Mouse (Mus musculus): ENCODE measurements around the gene Mecom. TPM values are rescaled to one million over a fixed set of nuclear protein-coding genes. Genes with fewer than 3 reads are reported as not detected.

The Mecom gene
- total and polyA plus RNA-seq, 3 experiments: not detected

- DNase-seq (ENCODE audit: extremely low read depth): peak; percentile 74
- Histone ChIP-seq H3K9ac (ENCODE audit: insufficient read depth, low read depth) (no peak overlapping the region), H3K36me3 (replicated peaks in 1 of 2; ENCODE audit: control insufficient read depth in 1 of 2, insufficient read depth in 1 of 2, low read length in 1 of 2) (no peaks in the 10 kb centered on the region), H3K4me2 (ENCODE audit: insufficient read depth, low read depth, poor library complexity, severe bottlenecking) (peak overlapping the region; percentile 50), H3K4me3 (replicated peaks in 1 of 3; ENCODE audit: low read depth in 2 of 3, low read length in 2 of 3, poor library complexity in 1 of 3) (no peak overlapping the region), H3K4me1 (ENCODE audit: control insufficient read depth in 1 of 2, insufficient read depth in 2 of 2) (peaks cover 0 to 32% of the 10 kb centered on the region in 2 experiments; a peak in 2 of 4 replicates), H3K79me2 (replicated peaks; ENCODE audit: control insufficient read depth, extremely low read depth, insufficient read depth, poor library complexity, severe bottlenecking) (no peaks in the 10 kb centered on the region), H3K27me3 (replicated peaks) (no peaks in the 10 kb centered on the region), H3K27ac (ENCODE audit: insufficient read depth, low read depth) (no peak overlapping the region), H3K9me3 (replicated peaks; ENCODE audit: low read length) (no peaks in the 10 kb centered on the region)
- dilution Hi-C loops (cut with MboI; ENCODE audit: extremely low pct_ligation_motif_present, extremely low pct_unique_long_range_greater_than_20kb, low sequenced_read_pairs): no loop called here
- in situ Hi-C loops (cut with MboI; ENCODE audit: low pct_ligation_motif_present, low pct_unique_long_range_greater_than_20kb, low sequenced_read_pairs): no loop called here
- TF ChIP-seq IRF4 (IDR thresholded peaks at IDR 0.05; ENCODE audit: low read depth, low read length) (peak; percentile 71), RAD21 (IDR thresholded peaks at IDR 0.05; ENCODE audit: low read depth, low read length) (no peak), EP300 (IDR thresholded peaks at IDR 0.05; ENCODE audit: low read length) (peak; percentile 82), SMC3 (IDR thresholded peaks at IDR 0.05; ENCODE audit: low read depth, low read length) (no peak)
Observed at GRCm38 (mm10) chr3:30414173-30414572, 133.6 kb downstream of the Mecom start.

- no peak for TF ChIP-seq POLR2A (IDR thresholded peaks at IDR 0.05; ENCODE audit: low read depth, low read length)
- TF ChIP-seq CTCF (conservative IDR thresholded peaks at IDR 0.05 in 1 of 2, IDR thresholded peaks at IDR 0.05 in 1 of 2; ENCODE audit: low read depth in 2 of 2, low read length in 2 of 2): no peak
- no peak for TF ChIP-seq USF2 (conservative IDR thresholded peaks at IDR 0.05; ENCODE audit: low read depth, low read length)
- in situ Hi-C loops (cut with MboI; ENCODE audit: low pct_ligation_motif_present, low pct_unique_long_range_greater_than_20kb, low sequenced_read_pairs) (no loop called here), dilution Hi-C loops (cut with MboI; ENCODE audit: extremely low pct_ligation_motif_present, extremely low pct_unique_long_range_greater_than_20kb, low sequenced_read_pairs) (no loop called here)
- no peak overlapping the region for H3K4me3 ChIP-seq (replicated peaks in 1 of 3; ENCODE audit: low read depth in 2 of 3, low read length in 2 of 3, poor library complexity in 1 of 3)
- H3K9me3 ChIP-seq (replicated peaks; ENCODE audit: low read length): no peaks in the 10 kb centered on the region
- no peak overlapping the region for H3K4me2 ChIP-seq (ENCODE audit: insufficient read depth, low read depth, poor library complexity, severe bottlenecking)
- no peaks in the 10 kb centered on the region for H3K27me3 ChIP-seq (replicated peaks)
- no peak overlapping the region for H3K9ac ChIP-seq (ENCODE audit: insufficient read depth, low read depth)
- H3K79me2 ChIP-seq (replicated peaks; ENCODE audit: control insufficient read depth, extremely low read depth, insufficient read depth, poor library complexity, severe bottlenecking): no peaks in the 10 kb centered on the region
- H3K27ac ChIP-seq (ENCODE audit: insufficient read depth, low read depth): no peak overlapping the region
- H3K36me3 ChIP-seq (replicated peaks in 1 of 2; ENCODE audit: control insufficient read depth in 1 of 2, insufficient read depth in 1 of 2, low read length in 1 of 2): no peaks in the 10 kb centered on the region
- peaks cover 0 to 32% of the 10 kb centered on the region in 2 experiments; a peak in 2 of 4 replicates for H3K4me1 ChIP-seq (ENCODE audit: control insufficient read depth in 1 of 2, insufficient read depth in 2 of 2)
- no peak for DNase-seq (ENCODE audit: extremely low read depth)
Observed at GRCm38 (mm10) chr3:30410778-30411177, 137.0 kb downstream of the Mecom start.

- no peak overlapping the region for H3K9ac ChIP-seq (ENCODE audit: insufficient read depth, low read depth)
- no peak for DNase-seq (ENCODE audit: extremely low read depth)
- in situ Hi-C loops (cut with MboI; ENCODE audit: low pct_ligation_motif_present, low pct_unique_long_range_greater_than_20kb, low sequenced_read_pairs): no loop called here
- no peak for TF ChIP-seq IRF4 (IDR thresholded peaks at IDR 0.05; ENCODE audit: low read depth, low read length)
- TF ChIP-seq GABPA (IDR thresholded peaks at IDR 0.05; ENCODE audit: insufficient replicate concordance, low read depth, low read length): no peak
- TF ChIP-seq TBP (conservative IDR thresholded peaks at IDR 0.05; ENCODE audit: low read depth, low read length): no peak
- dilution Hi-C loops (cut with MboI; ENCODE audit: extremely low pct_ligation_motif_present, extremely low pct_unique_long_range_greater_than_20kb, low sequenced_read_pairs): no loop called here
- H3K27me3 ChIP-seq (replicated peaks): no peaks in the 10 kb centered on the region
- H3K4me1 ChIP-seq (ENCODE audit: control insufficient read depth in 1 of 2, insufficient read depth in 2 of 2): no peaks in the 10 kb centered on the region
- no peak overlapping the region for H3K4me2 ChIP-seq (ENCODE audit: insufficient read depth, low read depth, poor library complexity, severe bottlenecking)
- no peaks in the 10 kb centered on the region for H3K36me3 ChIP-seq (replicated peaks in 1 of 2; ENCODE audit: control insufficient read depth in 1 of 2, insufficient read depth in 1 of 2, low read length in 1 of 2)
- no peaks in the 10 kb centered on the region for H3K9me3 ChIP-seq (replicated peaks; ENCODE audit: low read length)
- H3K4me3 ChIP-seq (replicated peaks in 1 of 3; ENCODE audit: low read depth in 2 of 3, low read length in 2 of 3, poor library complexity in 1 of 3): no peak overlapping the region
- no peaks in the 10 kb centered on the region for H3K79me2 ChIP-seq (replicated peaks; ENCODE audit: control insufficient read depth, extremely low read depth, insufficient read depth, poor library complexity, severe bottlenecking)
- H3K27ac ChIP-seq (ENCODE audit: insufficient read depth, low read depth): no peak overlapping the region
Observed at GRCm38 (mm10) chr3:30404821-30405220, 143.0 kb downstream of the Mecom start.

Data from CH12.LX (cell line).